Mouse (Mus musculus): ENCODE measurements at regions not wholly inside any gene's neighbourhood (a gene's known extent, or its start where the extent isn't known, plus 50 kb on each side); places are given as distances from the start of the nearest gene placed in this dataset.

GRCm38 (mm10) chr10:41018888-41019287 is 53.2 kb downstream of the Gpr6 start:
- no peaks in the 10 kb centered on the region; the same call in 1 of the 2 replicates for H3K27me3 ChIP-seq (ENCODE audit: control insufficient read depth, insufficient read depth, low read length)
- intact Hi-C loops (cut with DNase I): no loop called here
- TF ChIP-seq EP300 (IDR thresholded peaks at IDR 0.05; ENCODE audit: insufficient read depth, low read depth, low read length) (no peak), POLR2A (IDR thresholded peaks at IDR 0.05; ENCODE audit: insufficient read depth, low read depth, low read length) (no peak), CTCF (IDR thresholded peaks at IDR 0.05) (no peak)
- H3K36me3 ChIP-seq (ENCODE audit: control insufficient read depth, insufficient read depth, low read length): no peaks in the 10 kb centered on the region
- no peak overlapping the region for H3K4me3 ChIP-seq
- no peak overlapping the region for H3K27ac ChIP-seq
- no peaks in the 10 kb centered on the region for H3K4me1 ChIP-seq (ENCODE audit: control insufficient read depth, insufficient read depth, low read length)
- 54% methylated on average over 5 of the region's 5 CpGs for whole genome bisulfite sequencing
- H3K9ac ChIP-seq (ENCODE audit: low read depth, low read length): no peak overlapping the region
- no peaks in the 10 kb centered on the region for H3K79me2 ChIP-seq (replicated peaks; ENCODE audit: control insufficient read depth, insufficient read depth, low read length)
- no peak for DNase-seq

- H3K4me3 ChIP-seq: no peak overlapping the region
- no peak for DNase-seq
- intact Hi-C loops (cut with DNase I): no loop called here
- TF ChIP-seq CTCF (IDR thresholded peaks at IDR 0.05) (no peak), EP300 (IDR thresholded peaks at IDR 0.05; ENCODE audit: insufficient read depth, low read depth, low read length) (no peak)
- H3K27me3 ChIP-seq (ENCODE audit: control insufficient read depth, insufficient read depth, low read length): no peaks in the 10 kb centered on the region; the same call in 1 of the 2 replicates
- H3K27ac ChIP-seq: no peak overlapping the region
- H3K4me1 ChIP-seq (ENCODE audit: control insufficient read depth, insufficient read depth, low read length): no peaks in the 10 kb centered on the region
- no peaks in the 10 kb centered on the region for H3K79me2 ChIP-seq (replicated peaks; ENCODE audit: control insufficient read depth, insufficient read depth, low read length)
- H3K9ac ChIP-seq (ENCODE audit: low read depth, low read length): no peak overlapping the region
- WGBS: 36% methylated on average over 7 of the region's 7 CpGs
- H3K36me3 ChIP-seq (ENCODE audit: control insufficient read depth, insufficient read depth, low read length): no peaks in the 10 kb centered on the region
These were observed 55.5 kb downstream of the Gpr6 start for GRCm38 (mm10) chr10:41016547-41016946.

DNA sequence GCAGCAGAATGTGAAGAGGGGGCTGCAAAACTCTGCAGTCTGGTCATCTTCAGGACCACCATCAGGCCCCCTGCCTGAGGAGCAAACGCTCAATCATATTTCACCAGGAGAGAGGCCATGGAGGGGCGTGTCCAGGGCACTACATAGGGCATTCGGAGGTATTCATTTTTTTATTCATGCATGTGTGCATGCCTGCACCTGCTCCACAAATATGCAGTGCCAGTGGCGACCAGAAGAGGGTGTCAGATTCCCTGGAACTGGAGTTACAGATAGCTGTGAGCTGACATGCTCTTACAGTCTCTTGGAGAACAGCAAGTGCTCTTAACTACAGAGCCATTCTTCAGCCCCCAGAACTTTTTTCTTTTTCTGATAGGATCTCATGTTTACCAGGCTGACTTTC is 56.4 kb downstream of the Gpr6 start:
- WGBS: 37% methylated on average over 4 of the region's 4 CpGs
- Histone ChIP-seq H3K9ac (ENCODE audit: low read depth, low read length) (no peak overlapping the region), H3K4me1 (ENCODE audit: control insufficient read depth, insufficient read depth, low read length) (no peaks in the 10 kb centered on the region), H3K4me3 (no peak overlapping the region), H3K27me3 (ENCODE audit: control insufficient read depth, insufficient read depth, low read length) (no peaks in the 10 kb centered on the region; the same call in 1 of the 2 replicates), H3K36me3 (ENCODE audit: control insufficient read depth, insufficient read depth, low read length) (no peaks in the 10 kb centered on the region), H3K27ac (no peak overlapping the region), H3K79me2 (replicated peaks; ENCODE audit: control insufficient read depth, insufficient read depth, low read length) (no peaks in the 10 kb centered on the region)
- TF ChIP-seq EP300 (IDR thresholded peaks at IDR 0.05; ENCODE audit: insufficient read depth, low read depth, low read length) (no peak), CTCF (IDR thresholded peaks at IDR 0.05) (peak; percentile 69)
- intact Hi-C loops (cut with DNase I): no loop called here
- peak; percentile 12 to 33 for DNase-seq

- intact Hi-C loops (cut with DNase I): no loop called here
- 71% methylated on average over 2 of the region's 2 CpGs for WGBS
These were observed 61.5 kb downstream of the Gpr6 start for GRCm38 (mm10) chr10:41010585-41010984.

GRCm38 (mm10) chr10:41007866-41008265 is 64.2 kb downstream of the Gpr6 start:
- no peaks in the 10 kb centered on the region for H3K36me3 ChIP-seq (ENCODE audit: control insufficient read depth, insufficient read depth, low read length)
- H3K79me2 ChIP-seq (replicated peaks; ENCODE audit: control insufficient read depth, insufficient read depth, low read length): no peaks in the 10 kb centered on the region
- H3K4me3 ChIP-seq: no peak overlapping the region
- no peak overlapping the region for H3K27ac ChIP-seq
- H3K4me1 ChIP-seq (ENCODE audit: control insufficient read depth, insufficient read depth, low read length): no peaks in the 10 kb centered on the region
- intact Hi-C loops (cut with DNase I): no loop called here
- 69% methylated on average over 3 of the region's 3 CpGs for WGBS
- no peak for TF ChIP-seq EP300 (IDR thresholded peaks at IDR 0.05; ENCODE audit: insufficient read depth, low read depth, low read length)
- no peak for TF ChIP-seq CTCF (IDR thresholded peaks at IDR 0.05)
- no peak for TF ChIP-seq POLR2A (IDR thresholded peaks at IDR 0.05; ENCODE audit: insufficient read depth, low read depth, low read length)
- no peak overlapping the region for H3K9ac ChIP-seq (ENCODE audit: low read depth, low read length)
- H3K27me3 ChIP-seq (ENCODE audit: control insufficient read depth, insufficient read depth, low read length): no peaks in the 10 kb centered on the region
- no peak for DNase-seq

More at GRCm38 (mm10) chr10:41010585-41010984, 61.5 kb downstream of the Gpr6 start:
- no peaks in the 10 kb centered on the region; the same call in 1 of the 2 replicates for H3K27me3 ChIP-seq (ENCODE audit: control insufficient read depth, insufficient read depth, low read length)
- H3K4me3 ChIP-seq: no peak overlapping the region
- TF ChIP-seq POLR2A (IDR thresholded peaks at IDR 0.05; ENCODE audit: insufficient read depth, low read depth, low read length) (no peak), CTCF (IDR thresholded peaks at IDR 0.05) (no peak), EP300 (IDR thresholded peaks at IDR 0.05; ENCODE audit: insufficient read depth, low read depth, low read length) (no peak)
- no peaks in the 10 kb centered on the region for H3K4me1 ChIP-seq (ENCODE audit: control insufficient read depth, insufficient read depth, low read length)
- no peaks in the 10 kb centered on the region for H3K36me3 ChIP-seq (ENCODE audit: control insufficient read depth, insufficient read depth, low read length)
- no peak for DNase-seq
- no peak overlapping the region for H3K27ac ChIP-seq
- no peaks in the 10 kb centered on the region for H3K79me2 ChIP-seq (replicated peaks; ENCODE audit: control insufficient read depth, insufficient read depth, low read length)
- H3K9ac ChIP-seq (ENCODE audit: low read depth, low read length): no peak overlapping the region

DNA sequence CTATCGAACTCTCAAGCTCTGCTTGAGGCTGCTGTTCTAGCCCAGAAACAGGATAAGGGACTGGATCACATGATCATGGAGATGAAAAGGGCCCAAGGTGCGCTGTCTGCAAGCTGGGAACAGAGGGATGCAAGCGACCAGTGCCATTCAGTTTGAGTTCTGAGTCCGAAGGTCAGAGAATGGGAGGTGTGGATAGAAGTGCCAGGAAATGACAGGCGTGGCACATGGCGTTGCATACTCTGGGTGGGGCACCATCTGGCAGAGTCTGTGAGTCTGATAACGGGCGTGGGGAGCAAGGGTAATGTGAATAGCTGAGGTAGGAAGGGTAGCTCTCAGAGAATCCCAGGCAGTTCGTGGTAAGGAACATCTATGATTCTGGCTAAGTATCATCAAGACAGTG is 65.5 kb downstream of the Gpr6 start:
- no peak overlapping the region for H3K9ac ChIP-seq (ENCODE audit: low read depth, low read length)
- no peaks in the 10 kb centered on the region for H3K79me2 ChIP-seq (replicated peaks; ENCODE audit: control insufficient read depth, insufficient read depth, low read length)
- no peak for DNase-seq
- intact Hi-C loops (cut with DNase I): no loop called here
- H3K36me3 ChIP-seq (ENCODE audit: control insufficient read depth, insufficient read depth, low read length): no peaks in the 10 kb centered on the region
- H3K27me3 ChIP-seq (ENCODE audit: control insufficient read depth, insufficient read depth, low read length): no peaks in the 10 kb centered on the region
- TF ChIP-seq CTCF (IDR thresholded peaks at IDR 0.05): no peak
- no peak for TF ChIP-seq POLR2A (IDR thresholded peaks at IDR 0.05; ENCODE audit: insufficient read depth, low read depth, low read length)
- no peak for TF ChIP-seq EP300 (IDR thresholded peaks at IDR 0.05; ENCODE audit: insufficient read depth, low read depth, low read length)
- 50% methylated on average over 9 of the region's 9 CpGs for WGBS
- H3K27ac ChIP-seq: no peak overlapping the region
- no peak overlapping the region for H3K4me3 ChIP-seq
- no peaks in the 10 kb centered on the region for H3K4me1 ChIP-seq (ENCODE audit: control insufficient read depth, insufficient read depth, low read length)

Data from heart, adult 2 months (tissue).